Mouse (Mus musculus) heart, embryonic 16.5 days (tissue): ENCODE data around the gene Stim1. TPM values are rescaled to one million over a fixed set of nuclear protein-coding genes. Genes with fewer than 3 reads are reported as not detected.

Source experiments
- ATAC-seq: fragments of 200-750 bp; cut with Nextera tagmentation; replicated peaks from 2 replicates; pipeline ENCODE4 v1.8.0; 2017; ENCODE audit warnings: moderate number of reproducible peaks; ENCODE audit not compliant: insufficient read depth, low FRiP score; ENCODE audit errors: extremely low read depth
- H3K27ac ChIP-seq: fragments of 300-500 bp; sonication (generic); 2 replicates; pipeline ENCODE4 v1.5.1; 2014; ENCODE audit warnings: mild to moderate bottlenecking, low read length, control low read depth, moderate library complexity
- H3K27me3 ChIP-seq: fragments of 300-500 bp; sonication (generic); 2 replicates; pipeline ENCODE4 v1.6.1; 2014; ENCODE audit warnings: low read length, mixed read lengths; ENCODE audit not compliant: control insufficient read depth, insufficient read depth
- H3K36me3 ChIP-seq: fragments of 300-500 bp; sonication (generic); 2 replicates; pipeline ENCODE4 v1.6.1; 2014; ENCODE audit not compliant: control insufficient read depth, insufficient read depth
- H3K4me1 ChIP-seq: fragments of 300-500 bp; sonication (generic); 2 replicates; pipeline ENCODE4 v1.6.1; 2014; ENCODE audit warnings: low read length, mixed read lengths; ENCODE audit not compliant: control insufficient read depth, insufficient read depth
- H3K4me2 ChIP-seq: fragments of 300-500 bp; sonication (generic); 2 replicates; pipeline ENCODE4 v1.6.1; 2014; ENCODE audit warnings: low read depth, mild to moderate bottlenecking, control low read depth, low read length
- H3K4me3 ChIP-seq: fragments of 300-500 bp; sonication (generic); 2 replicates; pipeline ENCODE4 v1.5.1; 2014; ENCODE audit warnings: mild to moderate bottlenecking, control low read depth, low read length
- H3K9ac ChIP-seq: fragments of 300-500 bp; sonication (generic); 2 replicates; pipeline ENCODE4 v1.6.1; 2014; ENCODE audit warnings: low read length, control low read depth
- H3K9me3 ChIP-seq: fragments of 300-500 bp; sonication (generic); replicated peaks from 2 replicates; pipeline ENCODE4 v1.6.1; 2016; ENCODE audit warnings: low read length; ENCODE audit not compliant: control insufficient read depth
- WGBS: fragments of 180-500 bp; shearing (Covaris S2); extraction: QIAGEN DNeasy Blood & Tissue Kit; methylation state at CpG from one replicate; pipeline ENCODE4 v1.1.7; 2014; 5-methylcytosine and 5-hydroxymethylcytosine counted together
- polyA plus RNA-seq: library from polyadenylated mRNA; unstranded; fragments of >200 nt; fragmentation: Nextera tagmentation; extraction: Ambion mirVana; gene quantifications from 2 replicates; pipeline ENCODE4 v1.2.1, GENCODE M21; 2015

Gene Stim1
- polyA plus RNA-seq, 1 experiment from 2014 or later: 18.5 TPM

DNA sequence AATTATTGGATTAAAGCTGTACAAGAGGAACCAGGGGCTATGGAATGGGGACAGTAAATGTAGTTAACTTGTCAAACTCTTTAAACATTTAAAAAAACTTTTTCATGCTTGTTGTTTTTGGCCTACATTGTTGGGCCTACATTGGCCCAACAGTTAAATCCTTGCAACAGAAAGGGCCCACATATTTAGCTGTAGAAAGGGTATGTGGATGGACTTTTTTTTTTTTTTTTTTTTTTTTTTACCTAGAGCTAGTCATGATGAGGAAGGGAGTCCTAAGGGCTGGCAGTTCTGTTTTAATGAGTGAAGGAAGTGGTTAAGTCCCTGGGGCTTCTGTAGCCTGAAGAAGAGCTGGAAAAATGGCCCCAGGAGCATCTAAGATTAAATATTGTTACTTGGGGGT is 42.7 kb downstream of the Stim1 start:
- H3K9me3 ChIP-seq: no peaks in the 10 kb centered on the region
- ATAC-seq: no peak
- no peak overlapping the region for H3K4me2 ChIP-seq

GRCm38 (mm10) chr7:102310821-102311220 is 43.2 kb downstream of the Stim1 start:
- WGBS: 86% methylated on average over 5 of the region's 5 CpGs

More for the DNA sequence above, 42.7 kb downstream of the Stim1 start:
- Histone ChIP-seq H3K27ac (no peak overlapping the region), H3K9ac (no peak overlapping the region), H3K4me1 (no peaks in the 10 kb centered on the region; the same call in none of the 2 replicates), H3K27me3 (no peaks in the 10 kb centered on the region), H3K4me3 (no peak overlapping the region), H3K36me3 (no peaks in the 10 kb centered on the region)

DNA sequence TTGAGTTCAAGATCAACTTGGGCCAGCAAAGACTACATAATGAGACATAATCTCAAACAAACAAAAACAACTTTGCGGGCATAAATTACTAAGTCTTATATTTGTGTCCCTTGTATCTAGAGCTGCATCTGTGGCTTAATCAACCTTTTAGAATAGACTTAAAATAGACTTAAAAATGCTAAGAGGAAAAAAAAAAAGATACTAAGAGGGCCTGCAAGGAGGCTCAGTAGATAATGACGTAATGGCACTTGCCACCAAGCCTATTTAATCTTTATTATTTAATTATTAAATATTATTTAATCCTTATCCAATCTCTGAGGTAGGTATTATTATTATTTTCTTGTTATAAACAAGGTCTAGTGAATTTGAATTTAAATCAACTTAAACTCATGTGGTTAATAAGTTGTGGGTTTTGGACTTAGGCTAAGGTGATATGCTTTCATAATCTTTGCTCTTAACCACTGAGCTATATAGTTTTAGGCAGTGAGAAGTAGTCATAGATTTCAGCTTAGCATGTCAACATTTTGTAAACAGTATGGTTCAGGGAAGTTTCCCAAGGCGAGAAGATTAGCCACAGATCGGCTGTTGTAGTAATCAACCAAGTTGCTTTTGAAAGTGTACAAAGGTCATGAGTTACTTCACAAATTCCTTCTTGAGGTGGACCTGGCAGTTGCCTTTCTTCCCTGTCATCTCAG is 45.4 kb downstream of the Stim1 start:
- 75% methylated on average over 4 of the region's 4 CpGs for WGBS
- Histone ChIP-seq H3K27me3 (0 out of 2 replicates have a peak, but pooled peaks cover 2% of the 10 kb centered on the region), H3K27ac (no peak overlapping the region), H3K9me3 (no peaks in the 10 kb centered on the region), H3K9ac (no peak overlapping the region), H3K4me1 (no peaks in the 10 kb centered on the region; the same call in none of the 2 replicates), H3K4me3 (no peak overlapping the region), H3K4me2 (no peak overlapping the region), H3K36me3 (no peaks in the 10 kb centered on the region)
- no peak for ATAC-seq

More at GRCm38 (mm10) chr7:102310821-102311220, 43.2 kb downstream of the Stim1 start:
- no peak for ATAC-seq
- no peaks in the 10 kb centered on the region for H3K36me3 ChIP-seq
- no peaks in the 10 kb centered on the region; the same call in none of the 2 replicates for H3K4me1 ChIP-seq
- H3K9ac ChIP-seq: no peak overlapping the region
- H3K27ac ChIP-seq: no peak overlapping the region
- no peak overlapping the region for H3K4me2 ChIP-seq
- no peak overlapping the region for H3K4me3 ChIP-seq
- H3K9me3 ChIP-seq: no peaks in the 10 kb centered on the region
- 0 out of 2 replicates have a peak, but pooled peaks cover 2% of the 10 kb centered on the region for H3K27me3 ChIP-seq

DNA sequence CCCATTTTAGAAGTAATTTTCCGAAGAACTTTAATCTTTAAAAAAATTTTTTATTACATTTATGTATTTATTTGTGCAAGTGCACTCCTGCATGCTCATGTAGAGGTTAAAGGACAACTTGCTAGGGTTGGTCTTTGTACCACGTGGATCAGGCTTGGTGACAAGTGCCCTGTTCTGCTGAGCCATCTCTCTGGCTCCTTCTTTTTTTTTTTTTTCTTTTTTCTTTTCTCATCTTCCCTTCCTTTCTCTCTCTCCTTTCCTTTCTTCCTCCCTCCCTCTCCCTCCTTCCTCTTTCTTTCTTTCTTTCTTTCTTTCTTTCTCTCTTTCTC is 45.9 kb downstream of the Stim1 start:
- Histone ChIP-seq H3K4me3 (no peak overlapping the region), H3K4me2 (no peak overlapping the region), H3K9ac (no peak overlapping the region), H3K36me3 (no peaks in the 10 kb centered on the region), H3K27me3 (0 out of 2 replicates have a peak, but pooled peaks cover 2% of the 10 kb centered on the region), H3K9me3 (no peaks in the 10 kb centered on the region), H3K4me1 (no peaks in the 10 kb centered on the region; the same call in none of the 2 replicates), H3K27ac (no peak overlapping the region)
- ATAC-seq: no peak
- WGBS: 63% methylated on average over 2 of the region's 2 CpGs

GRCm38 (mm10) chr7:102314107-102314506 is 46.5 kb downstream of the Stim1 start:
- 39% methylated on average over 1 of the region's 1 CpGs for WGBS
- H3K36me3 ChIP-seq: no peaks in the 10 kb centered on the region
- H3K27ac ChIP-seq: no peak overlapping the region

DNA sequence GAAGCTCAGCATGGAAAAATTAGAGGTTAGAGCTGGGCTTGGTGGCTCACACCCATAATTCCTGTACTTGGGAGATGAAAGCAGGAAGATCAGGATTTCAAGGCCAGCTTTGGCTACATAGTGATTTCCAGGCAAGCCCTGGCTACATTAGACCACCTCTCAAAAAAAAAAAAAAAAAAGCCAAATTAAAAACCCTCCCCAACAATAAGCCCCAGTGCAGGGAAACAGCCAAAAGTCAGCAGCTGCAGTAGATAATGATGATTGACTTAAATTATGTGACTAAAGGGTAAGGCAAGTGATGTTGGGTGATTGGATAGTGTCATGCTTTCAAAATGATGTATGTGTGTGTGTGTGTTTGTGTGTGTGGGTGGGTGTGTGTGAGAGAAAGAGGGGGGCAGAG is 47.3 kb downstream of the Stim1 start:
- no peak overlapping the region for H3K27ac ChIP-seq
- H3K4me3 ChIP-seq: no peak overlapping the region
- no peak for ATAC-seq

More at GRCm38 (mm10) chr7:102314107-102314506, 46.5 kb downstream of the Stim1 start:
- H3K4me1 ChIP-seq: no peaks in the 10 kb centered on the region; the same call in none of the 2 replicates
- H3K4me2 ChIP-seq: no peak overlapping the region
- ATAC-seq: no peak
- H3K27me3 ChIP-seq: 0 out of 2 replicates have a peak, but pooled peaks cover 2% of the 10 kb centered on the region
- no peak overlapping the region for H3K4me3 ChIP-seq
- H3K9me3 ChIP-seq: no peaks in the 10 kb centered on the region
- no peak overlapping the region for H3K9ac ChIP-seq

DNA sequence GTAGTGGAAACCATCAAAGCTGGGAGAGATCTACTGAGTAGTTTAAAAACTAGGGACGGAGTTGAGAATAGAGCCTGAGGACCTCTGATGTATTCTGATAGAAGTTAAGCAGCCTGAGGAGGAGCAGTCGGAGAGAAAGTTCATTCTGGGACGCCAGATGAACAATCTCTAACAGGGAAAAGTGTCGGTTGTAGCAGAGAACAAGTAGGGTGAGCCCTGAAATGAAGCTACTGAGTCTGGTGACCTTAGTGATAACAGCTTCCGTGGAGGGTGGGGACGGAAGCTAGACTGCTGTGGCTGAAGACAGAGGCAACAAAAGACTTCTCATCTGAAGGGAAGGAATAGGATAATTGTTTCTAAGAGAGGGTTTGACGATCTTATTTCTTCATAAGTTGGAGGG is 47.8 kb downstream of the Stim1 start:
- ATAC-seq: no peak
- WGBS: 31% methylated on average over 7 of the region's 7 CpGs
- H3K36me3 ChIP-seq: no peaks in the 10 kb centered on the region

More for the DNA sequence above, 47.3 kb downstream of the Stim1 start:
- Histone ChIP-seq H3K4me2 (no peak overlapping the region), H3K9ac (no peak overlapping the region), H3K4me1 (no peaks in the 10 kb centered on the region; the same call in none of the 2 replicates), H3K36me3 (no peaks in the 10 kb centered on the region), H3K27me3 (0 out of 2 replicates have a peak, but pooled peaks cover 2% of the 10 kb centered on the region), H3K9me3 (no peaks in the 10 kb centered on the region)

DNA sequence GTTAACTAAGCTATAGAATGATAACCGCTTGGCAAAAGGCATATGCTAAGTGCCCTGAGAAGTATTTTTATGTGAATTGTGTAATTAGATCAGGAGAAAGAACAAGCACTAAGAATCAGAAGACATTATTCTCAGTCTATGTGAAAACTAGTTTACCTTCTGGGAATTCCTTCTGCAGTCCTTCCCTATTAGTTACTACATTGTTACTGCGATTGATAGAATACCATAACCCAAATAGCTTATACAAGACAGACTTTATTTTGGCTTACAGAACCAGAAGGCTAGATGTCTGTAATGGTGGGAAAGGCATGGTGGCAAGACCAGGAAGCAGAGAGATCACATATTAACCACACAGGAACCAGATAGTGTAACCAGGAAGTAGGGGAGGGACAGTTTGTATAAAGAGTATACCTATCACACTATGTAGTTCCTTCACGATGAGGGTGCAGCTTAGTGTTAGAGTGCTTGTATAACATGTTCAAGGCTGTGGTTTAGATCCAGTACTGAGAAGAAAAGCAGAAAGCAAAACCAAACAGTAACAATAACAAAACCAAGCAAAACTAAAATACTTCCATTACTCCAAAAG is 50.1 kb downstream of the Stim1 start:
- H3K27ac ChIP-seq: no peak overlapping the region
- 0 out of 2 replicates have a peak, but pooled peaks cover 2% of the 10 kb centered on the region for H3K27me3 ChIP-seq
- H3K9me3 ChIP-seq: no peaks in the 10 kb centered on the region
- WGBS: 82% methylated on average over 3 of the region's 3 CpGs
- no peak overlapping the region for H3K4me3 ChIP-seq
- no peaks in the 10 kb centered on the region; the same call in none of the 2 replicates for H3K4me1 ChIP-seq
- H3K36me3 ChIP-seq: no peaks in the 10 kb centered on the region
- H3K9ac ChIP-seq: no peak overlapping the region
- H3K4me2 ChIP-seq: no peak overlapping the region
- no peak for ATAC-seq

More for the DNA sequence above, 47.8 kb downstream of the Stim1 start:
- no peak overlapping the region for H3K4me3 ChIP-seq
- no peaks in the 10 kb centered on the region for H3K9me3 ChIP-seq
- H3K9ac ChIP-seq: no peak overlapping the region
- no peak overlapping the region; the same call in 1 of the 2 replicates for H3K27ac ChIP-seq
- H3K27me3 ChIP-seq: 0 out of 2 replicates have a peak, but pooled peaks cover 2% of the 10 kb centered on the region
- H3K4me1 ChIP-seq: no peaks in the 10 kb centered on the region; the same call in none of the 2 replicates
- H3K4me2 ChIP-seq: peak overlapping the region; percentile 18; the same call in 1 of the 2 replicates

DNA sequence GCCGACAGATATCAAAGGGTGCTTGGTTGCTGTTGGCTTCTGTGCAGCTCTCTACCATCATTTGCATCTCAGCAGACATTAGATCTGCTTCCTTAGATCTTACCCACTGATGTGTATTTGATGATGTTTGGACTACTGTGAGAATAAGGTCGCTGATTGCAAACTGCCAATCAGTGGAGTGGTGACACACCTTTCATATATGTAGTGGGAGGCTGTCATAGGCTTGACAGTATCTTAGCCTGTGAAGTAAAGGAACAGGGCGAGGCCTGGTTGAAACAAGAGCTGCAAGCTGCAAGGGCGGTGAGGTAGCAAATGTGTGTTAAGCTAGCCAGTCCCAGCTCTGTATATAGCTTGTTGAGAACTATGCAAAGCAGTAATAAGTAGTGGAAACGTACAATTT is 54.5 kb downstream of the Stim1 start:
- no peak for ATAC-seq
- Histone ChIP-seq H3K4me2 (no peak overlapping the region), H3K9me3 (no peaks in the 10 kb centered on the region), H3K4me1 (no peaks in the 10 kb centered on the region), H3K27ac (no peak overlapping the region), H3K36me3 (no peaks in the 10 kb centered on the region), H3K9ac (no peak overlapping the region), H3K4me3 (no peak overlapping the region), H3K27me3 (no peaks in the 10 kb centered on the region)
- WGBS: 86% methylated on average over 5 of the region's 5 CpGs
